Mouse (Mus musculus) midbrain, embryonic 12.5 days (tissue): ENCODE data around the gene Chchd6. TPM values are rescaled to one million over a fixed set of nuclear protein-coding genes. Genes with fewer than 3 reads are reported as not detected.

Experiments used
- ATAC-seq: fragments of 200-750 bp; cut with Nextera tagmentation; 2 replicates; pipeline ENCODE4 v1.8.0; 2017; ENCODE audit warnings: low read depth, moderate TSS enrichment, moderate library complexity; ENCODE audit not compliant: low FRiP score
- H3K27ac ChIP-seq: fragments of 300-500 bp; sonication (generic); replicated peaks from 2 replicates; pipeline ENCODE4 v1.5.1; 2016; ENCODE audit warnings: mild to moderate bottlenecking
- H3K27me3 ChIP-seq: fragments of 300-500 bp; sonication (generic); 2 replicates; pipeline ENCODE4 v1.6.1; 2016; ENCODE audit warnings: mild to moderate bottlenecking
- H3K36me3 ChIP-seq: fragments of 300-500 bp; sonication (generic); 2 replicates; pipeline ENCODE4 v1.6.1; 2016
- H3K4me1 ChIP-seq: fragments of 300-500 bp; sonication (generic); 2 replicates; pipeline ENCODE4 v1.6.1; 2016
- H3K4me2 ChIP-seq: fragments of 300-500 bp; sonication (generic); replicated peaks from 2 replicates; pipeline ENCODE4 v1.6.1; 2016; ENCODE audit warnings: mild to moderate bottlenecking, moderate library complexity
- H3K4me3 ChIP-seq: fragments of 300-500 bp; sonication (generic); 2 replicates; pipeline ENCODE4 v1.5.1; 2016; ENCODE audit warnings: mild to moderate bottlenecking
- H3K9ac ChIP-seq: fragments of 300-500 bp; sonication (generic); replicated peaks from 2 replicates; pipeline ENCODE4 v1.6.1; 2016; ENCODE audit warnings: mild to moderate bottlenecking, moderate library complexity
- H3K9me3 ChIP-seq: fragments of 300-500 bp; sonication (generic); 2 replicates; pipeline ENCODE4 v1.6.1; 2016; ENCODE audit warnings: mild to moderate bottlenecking
- WGBS: fragments of 180-500 bp; shearing (Covaris S2); methylation state at CpG from one replicate; pipeline ENCODE4 v1.1.7; 2016; 5-methylcytosine and 5-hydroxymethylcytosine counted together
- polyA plus RNA-seq: library from polyadenylated mRNA; unstranded; fragments of >200 nt; fragmentation: Nextera tagmentation; extraction: Ambion mirVana; gene quantifications from 2 replicates; pipeline ENCODE4 v1.2.1, GENCODE M21; 2016

The Chchd6 gene
- polyA plus RNA-seq, 1 experiment from 2014 or later, result 92.9 TPM

DNA sequence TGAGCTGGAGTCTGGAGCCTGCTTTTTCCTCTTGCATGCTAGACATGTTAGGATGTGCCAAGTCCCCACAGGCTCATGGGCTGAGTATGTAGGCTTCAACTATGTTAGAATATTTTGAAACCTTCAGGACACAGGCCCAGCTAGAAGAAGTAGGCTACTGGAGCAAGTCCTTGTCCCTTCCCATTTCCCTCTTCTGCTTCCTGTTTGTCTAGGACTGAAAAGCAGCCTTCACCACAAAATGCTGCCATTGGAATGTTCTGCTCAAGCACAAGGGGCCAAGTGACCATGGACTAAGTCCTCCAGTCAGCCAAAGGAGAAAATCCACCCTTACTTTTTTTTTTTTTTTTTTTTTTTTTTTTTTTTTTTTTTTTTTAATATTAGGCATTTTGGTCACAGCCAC, 164.7 kb downstream of the Chchd6 start:
- Histone ChIP-seq H3K36me3 (no peaks in the 10 kb centered on the region), H3K27ac (no peak overlapping the region), H3K9ac (no peak overlapping the region), H3K27me3 (no peaks in the 10 kb centered on the region), H3K4me2 (no peak overlapping the region), H3K4me3 (no peak overlapping the region), H3K4me1 (no peaks in the 10 kb centered on the region), H3K9me3 (no peaks in the 10 kb centered on the region)
- no peak for ATAC-seq

DNA sequence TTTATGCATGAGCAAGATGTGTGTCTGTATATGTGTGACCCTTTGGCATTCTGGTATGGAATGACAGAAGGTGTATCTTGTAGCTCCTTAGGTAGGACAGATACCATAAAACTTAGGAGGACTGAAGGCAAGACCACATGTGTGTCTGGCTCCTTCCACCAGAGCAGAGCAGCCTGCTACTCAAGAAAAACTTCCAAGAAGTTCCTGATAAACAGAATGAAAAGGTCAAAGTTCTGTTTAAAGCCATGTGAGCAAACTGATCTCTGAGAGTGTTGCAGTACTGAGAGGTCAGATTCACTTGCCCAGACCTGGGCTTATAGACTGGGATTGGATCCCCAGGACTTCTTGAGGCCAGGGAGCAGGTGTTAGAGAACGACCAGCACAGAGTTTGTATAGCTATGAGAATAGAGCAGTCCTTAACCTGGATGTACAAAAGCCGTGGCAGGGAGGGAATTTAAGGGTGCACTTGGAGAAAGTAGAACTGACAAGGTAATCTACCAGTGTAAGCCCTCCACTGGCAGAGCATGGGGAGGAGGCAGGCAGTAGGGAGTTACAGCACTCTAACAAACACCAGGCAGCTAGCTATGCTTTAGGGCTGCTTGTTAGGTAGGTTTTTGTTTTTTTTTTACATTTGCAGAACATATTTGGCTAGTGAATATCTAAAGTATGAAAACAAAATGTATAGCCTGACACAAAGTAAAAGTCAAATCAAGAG, 166.6 kb downstream of the Chchd6 start:
- Histone ChIP-seq H3K4me2 (no peak overlapping the region), H3K9ac (no peak overlapping the region), H3K27me3 (no peaks in the 10 kb centered on the region), H3K36me3 (no peaks in the 10 kb centered on the region), H3K4me1 (no peaks in the 10 kb centered on the region), H3K4me3 (no peak overlapping the region), H3K9me3 (no peaks in the 10 kb centered on the region), H3K27ac (no peak overlapping the region)
- WGBS, result 87% methylated on average over 2 of the region's 2 CpGs
- no peak for ATAC-seq

DNA sequence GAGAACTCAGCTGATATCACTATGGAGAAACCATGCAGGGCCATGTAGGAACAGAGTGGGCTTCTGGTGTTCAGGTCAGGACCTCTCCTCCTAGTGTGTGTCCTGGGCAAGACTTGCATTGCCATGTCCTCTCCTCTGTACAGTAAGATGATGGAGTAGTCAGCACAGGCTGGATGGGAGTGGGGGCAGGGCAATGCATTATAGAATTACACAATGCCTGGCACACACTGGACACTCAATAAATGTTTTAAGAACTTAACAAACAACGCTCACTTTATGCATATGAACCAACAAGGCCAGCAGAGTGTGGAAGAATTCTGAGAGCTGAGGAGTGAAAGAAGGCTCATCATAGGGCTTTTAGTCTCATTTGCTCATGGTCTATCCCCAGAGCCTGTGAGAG, 171.0 kb downstream of the Chchd6 start:
- no peak overlapping the region for H3K4me2 ChIP-seq
- WGBS, result 88% methylated on average over 1 of the region's 1 CpGs
- H3K27ac ChIP-seq, result no peak overlapping the region
- no peak overlapping the region for H3K4me3 ChIP-seq
- no peak for ATAC-seq
- H3K36me3 ChIP-seq, result no peaks in the 10 kb centered on the region
- H3K9ac ChIP-seq, result no peak overlapping the region
- H3K27me3 ChIP-seq, result no peaks in the 10 kb centered on the region
- 0 out of 2 replicates have a peak, but pooled peaks cover under 1% of the 10 kb centered on the region for H3K4me1 ChIP-seq
- no peaks in the 10 kb centered on the region for H3K9me3 ChIP-seq

DNA sequence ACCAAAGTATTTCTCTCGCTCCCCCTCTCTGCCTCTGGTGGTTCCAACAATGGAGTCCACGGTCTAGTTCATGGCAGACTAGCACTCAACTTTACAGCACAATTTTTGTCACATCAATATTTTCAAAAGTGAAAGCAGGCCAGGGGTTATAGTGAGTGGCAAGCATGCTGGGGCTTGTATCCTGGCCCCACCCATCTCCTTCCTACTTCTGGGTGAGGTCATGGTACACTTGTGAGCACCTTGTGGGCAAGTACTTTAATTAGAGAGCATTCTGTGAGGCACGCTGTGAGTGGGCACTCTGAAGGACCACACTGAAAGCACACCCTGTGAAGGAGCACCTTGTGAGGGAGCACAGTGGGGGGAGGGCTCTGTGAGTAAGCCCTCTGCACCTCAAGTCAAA, 172.8 kb downstream of the Chchd6 start:
- no peaks in the 10 kb centered on the region for H3K36me3 ChIP-seq
- no peaks in the 10 kb centered on the region for H3K27me3 ChIP-seq
- H3K9me3 ChIP-seq, result no peaks in the 10 kb centered on the region
- 0 out of 2 replicates have a peak, but pooled peaks cover 4% of the 10 kb centered on the region for H3K4me1 ChIP-seq
- H3K4me3 ChIP-seq, result no peak overlapping the region
- ATAC-seq, result no peak
- 92% methylated on average over 3 of the region's 3 CpGs for WGBS
- no peak overlapping the region for H3K9ac ChIP-seq
- H3K27ac ChIP-seq, result no peak overlapping the region
- no peak overlapping the region for H3K4me2 ChIP-seq

DNA sequence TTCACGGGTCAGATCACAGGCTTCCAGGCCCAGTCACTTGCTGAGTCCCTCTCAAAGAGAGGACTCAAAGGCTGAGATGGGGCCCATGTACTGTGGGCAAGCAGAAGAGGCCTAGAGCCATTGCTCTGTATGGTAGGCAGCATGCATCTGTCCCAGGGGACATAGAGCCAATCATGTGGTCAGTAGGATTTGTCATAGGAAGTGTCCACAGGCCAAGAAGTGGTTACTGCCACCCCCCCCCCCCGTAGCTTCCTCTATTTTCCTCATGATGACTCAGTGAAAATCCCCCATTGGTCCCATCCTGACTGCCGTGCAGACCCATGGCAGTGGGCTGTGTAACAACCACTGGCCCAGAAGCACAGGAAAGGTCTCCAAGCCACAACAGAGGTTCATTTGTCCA, 173.5 kb downstream of the Chchd6 start:
- Histone ChIP-seq H3K36me3 (no peaks in the 10 kb centered on the region), H3K4me2 (no peak overlapping the region), H3K4me1 (0 out of 2 replicates have a peak, but pooled peaks cover 4% of the 10 kb centered on the region), H3K4me3 (no peak overlapping the region), H3K9ac (no peak overlapping the region), H3K27ac (no peak overlapping the region), H3K9me3 (no peaks in the 10 kb centered on the region), H3K27me3 (no peaks in the 10 kb centered on the region)
- ATAC-seq, result no peak
- WGBS, result 93% methylated on average over 3 of the region's 3 CpGs

DNA sequence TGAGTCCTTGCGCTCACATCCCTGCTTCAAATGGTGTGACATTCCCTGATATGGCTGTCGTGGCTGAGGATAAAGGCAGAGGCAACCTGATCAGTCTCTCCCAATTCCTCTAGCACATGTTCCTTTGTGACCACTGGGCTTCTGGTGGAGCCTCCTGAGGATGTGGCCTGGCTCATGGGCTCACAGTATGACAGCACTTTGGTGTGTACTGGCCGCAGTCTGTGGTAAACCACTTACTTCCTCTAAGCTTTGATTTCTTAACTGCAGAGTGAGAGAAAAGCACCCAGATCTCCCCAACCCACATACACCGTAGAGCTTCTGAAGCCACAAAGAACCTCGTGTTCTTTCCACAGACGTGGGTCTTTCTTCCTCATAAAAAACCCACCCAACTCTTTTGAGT, 173.9 kb downstream of the Chchd6 start:
- Histone ChIP-seq H3K9ac (no peak overlapping the region), H3K4me2 (no peak overlapping the region), H3K36me3 (no peaks in the 10 kb centered on the region), H3K4me1 (0 out of 2 replicates have a peak, but pooled peaks cover 4% of the 10 kb centered on the region), H3K27me3 (no peaks in the 10 kb centered on the region), H3K9me3 (no peaks in the 10 kb centered on the region), H3K27ac (no peak overlapping the region), H3K4me3 (no peak overlapping the region)
- ATAC-seq, result no peak
- WGBS, result 80% methylated on average over 6 of the region's 6 CpGs

DNA sequence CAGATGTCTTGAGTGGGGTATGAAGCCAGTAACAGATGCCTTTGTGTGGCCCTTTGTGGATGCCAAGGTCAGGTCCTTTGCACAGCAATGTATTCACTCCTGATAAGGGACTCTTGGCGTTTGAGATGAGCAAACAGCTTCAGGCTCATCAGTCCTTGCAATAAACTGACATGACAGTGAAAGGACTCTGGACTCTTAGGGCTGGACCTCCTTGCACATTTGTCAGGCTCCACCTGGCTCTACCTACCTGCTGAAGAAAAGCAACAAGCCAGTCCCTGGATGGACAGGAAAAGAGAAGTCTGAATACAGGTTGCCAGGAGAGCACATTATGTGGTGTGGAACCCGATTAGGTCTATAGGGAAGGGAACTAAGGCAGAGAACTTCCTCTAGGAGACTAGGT, 174.7 kb downstream of the Chchd6 start:
- no peaks in the 10 kb centered on the region for H3K27me3 ChIP-seq
- H3K4me2 ChIP-seq, result no peak overlapping the region
- H3K36me3 ChIP-seq, result no peaks in the 10 kb centered on the region
- WGBS, result 91% methylated on average over 2 of the region's 2 CpGs
- ATAC-seq, result no peak
- no peak overlapping the region for H3K4me3 ChIP-seq
- H3K9ac ChIP-seq, result no peak overlapping the region
- no peaks in the 10 kb centered on the region for H3K9me3 ChIP-seq
- no peak overlapping the region for H3K27ac ChIP-seq
- H3K4me1 ChIP-seq, result 0 out of 2 replicates have a peak, but pooled peaks cover 4% of the 10 kb centered on the region

DNA sequence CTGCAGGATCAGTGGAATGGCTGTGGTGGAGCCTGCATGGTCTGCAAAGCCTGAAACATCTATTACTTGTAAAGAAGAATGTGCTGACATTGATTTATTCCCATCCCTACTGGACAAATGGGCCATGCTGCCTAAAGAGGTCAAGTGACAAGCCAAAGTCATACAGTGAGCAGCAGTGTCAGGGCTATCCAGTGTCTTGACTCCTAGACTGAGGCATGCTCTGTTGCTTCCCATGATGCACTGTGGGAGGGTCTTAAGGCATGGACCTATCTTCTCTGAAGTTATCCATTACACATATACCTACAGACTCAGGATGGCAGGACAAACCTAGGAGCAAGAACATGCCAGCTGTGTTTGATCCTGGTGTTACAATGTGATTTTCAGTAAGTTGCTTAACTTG, 175.3 kb downstream of the Chchd6 start:
- Histone ChIP-seq H3K27ac (no peak overlapping the region), H3K27me3 (no peaks in the 10 kb centered on the region), H3K4me1 (0 out of 2 replicates have a peak, but pooled peaks cover 4% of the 10 kb centered on the region), H3K4me3 (no peak overlapping the region), H3K4me2 (no peak overlapping the region), H3K36me3 (no peaks in the 10 kb centered on the region), H3K9ac (no peak overlapping the region), H3K9me3 (no peaks in the 10 kb centered on the region)
- no peak for ATAC-seq

DNA sequence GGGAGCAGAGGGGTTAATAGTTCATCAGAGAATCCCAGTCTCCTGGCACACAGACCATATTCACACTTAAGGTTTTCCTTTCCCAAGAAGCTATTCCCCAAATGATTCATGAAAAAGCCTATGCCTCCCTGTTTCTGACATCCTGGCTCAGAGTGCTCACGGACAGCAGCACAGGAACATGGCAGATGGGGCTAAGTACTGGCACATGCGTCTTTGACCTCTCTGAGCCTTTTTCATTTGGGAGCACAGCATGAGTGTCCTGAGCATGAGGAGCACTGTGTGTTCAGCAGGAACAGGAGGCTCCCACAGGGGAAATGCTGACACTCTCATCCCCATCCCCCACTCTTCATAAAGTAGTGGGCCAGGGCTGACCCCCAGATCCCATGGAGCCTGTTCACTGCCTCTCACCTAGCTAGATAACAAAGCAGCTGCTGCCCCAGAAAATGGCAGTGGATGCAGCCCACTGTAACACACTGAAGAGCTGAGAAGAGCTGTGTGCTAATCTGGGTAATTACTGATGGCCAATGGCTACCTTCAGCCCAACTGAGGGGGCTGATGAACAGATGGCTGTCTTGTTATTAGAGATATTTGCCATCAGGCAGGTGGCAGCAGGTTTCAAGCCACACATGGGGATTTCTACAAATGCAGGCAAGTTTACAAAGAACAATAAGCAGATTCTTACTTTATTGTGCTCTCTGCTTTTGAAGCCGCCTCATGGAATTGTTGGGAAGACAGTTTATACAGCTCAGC, 176.2 kb downstream of the Chchd6 start:
- Histone ChIP-seq H3K4me2 (no peak overlapping the region), H3K9ac (no peak overlapping the region), H3K27me3 (no peaks in the 10 kb centered on the region), H3K27ac (no peak overlapping the region), H3K4me3 (no peak overlapping the region), H3K9me3 (no peaks in the 10 kb centered on the region), H3K36me3 (no peaks in the 10 kb centered on the region), H3K4me1 (0 out of 2 replicates have a peak, but pooled peaks cover 4% of the 10 kb centered on the region)
- ATAC-seq, result no peak
- 73% methylated on average over 3 of the region's 3 CpGs for WGBS

DNA sequence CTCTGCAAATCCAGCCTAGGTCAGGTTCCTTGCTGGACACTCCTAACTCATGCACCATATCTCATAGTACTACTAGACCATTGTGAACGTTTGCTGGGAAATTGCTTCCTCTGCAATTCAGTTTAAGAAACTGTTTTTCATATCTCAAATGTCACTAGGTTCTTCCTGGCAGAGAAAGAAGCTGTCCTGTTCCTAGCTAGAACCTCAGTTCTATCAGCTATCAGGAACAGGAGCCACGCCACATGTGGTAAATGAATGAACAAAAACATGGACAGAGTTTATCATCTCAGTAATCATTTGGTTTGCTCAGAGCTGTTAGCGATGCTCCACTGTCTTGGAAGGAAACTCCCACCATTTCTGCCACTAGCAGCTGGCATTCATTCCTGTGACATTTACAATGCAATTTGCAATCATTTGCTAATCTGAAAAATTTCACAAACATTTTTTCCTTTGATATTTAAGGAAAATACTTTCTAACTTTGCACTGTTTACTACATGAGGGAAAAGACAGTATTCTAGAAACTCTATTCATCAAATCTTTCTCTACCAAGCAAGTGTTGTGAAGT, 179.3 kb downstream of the Chchd6 start:
- WGBS, result 87% methylated on average over 3 of the region's 3 CpGs
- no peaks in the 10 kb centered on the region for H3K36me3 ChIP-seq
- H3K27ac ChIP-seq, result no peak overlapping the region
- H3K4me2 ChIP-seq, result no peak overlapping the region
- 0 out of 2 replicates have a peak, but pooled peaks cover 4% of the 10 kb centered on the region for H3K4me1 ChIP-seq
- no peaks in the 10 kb centered on the region for H3K27me3 ChIP-seq
- no peak overlapping the region for H3K4me3 ChIP-seq
- H3K9ac ChIP-seq, result no peak overlapping the region
- ATAC-seq, result no peak
- H3K9me3 ChIP-seq, result no peaks in the 10 kb centered on the region

DNA sequence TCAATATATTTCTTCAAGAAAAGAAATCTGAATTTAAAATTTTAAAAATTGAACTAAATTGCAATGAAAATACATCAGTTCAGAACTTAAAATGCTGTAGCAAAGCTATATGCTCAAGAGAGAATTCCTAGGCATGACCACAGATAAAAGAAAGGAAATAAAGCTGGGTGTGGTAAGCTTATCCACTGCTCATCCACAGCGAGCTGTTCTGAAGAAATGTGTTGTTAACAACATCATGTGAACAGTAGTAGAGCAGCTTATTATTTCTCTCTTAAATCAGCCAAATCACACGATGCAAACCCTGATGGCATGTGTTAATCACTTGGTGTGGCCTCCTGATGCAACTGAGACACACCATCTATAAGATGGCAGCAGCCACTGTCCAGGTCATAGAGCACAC, 180.4 kb downstream of the Chchd6 start:
- no peak for ATAC-seq
- Histone ChIP-seq H3K36me3 (no peaks in the 10 kb centered on the region), H3K27ac (no peak overlapping the region), H3K4me3 (no peak overlapping the region), H3K27me3 (no peaks in the 10 kb centered on the region), H3K4me1 (0 out of 2 replicates have a peak, but pooled peaks cover 4% of the 10 kb centered on the region), H3K4me2 (no peak overlapping the region), H3K9ac (no peak overlapping the region), H3K9me3 (no peaks in the 10 kb centered on the region)
- 80% methylated on average over 2 of the region's 2 CpGs for WGBS

DNA sequence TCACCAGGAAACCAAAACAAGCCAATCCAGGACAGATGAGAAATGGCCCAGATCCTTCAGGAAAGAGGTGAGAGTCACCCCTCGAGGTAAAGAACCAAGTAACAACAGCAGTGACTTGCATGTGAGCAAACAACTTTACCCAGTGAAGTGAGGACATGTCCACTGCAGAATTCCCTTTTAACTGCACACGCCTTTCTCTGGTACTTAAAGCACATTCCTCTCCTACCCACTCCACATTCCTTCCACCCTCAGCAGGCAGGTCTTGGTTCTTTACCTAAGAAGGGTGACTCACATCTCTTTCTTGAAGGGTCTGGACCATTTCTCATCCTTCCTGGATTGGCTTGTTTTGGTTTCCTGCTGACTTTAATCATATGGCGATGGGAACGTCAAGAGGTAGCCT, 181.3 kb downstream of the Chchd6 start:
- Histone ChIP-seq H3K9ac (no peak overlapping the region), H3K27me3 (0 out of 2 replicates have a peak, but pooled peaks cover 2% of the 10 kb centered on the region), H3K27ac (no peak overlapping the region), H3K36me3 (no peaks in the 10 kb centered on the region), H3K4me1 (no peaks in the 10 kb centered on the region), H3K4me3 (no peak overlapping the region), H3K4me2 (no peak overlapping the region), H3K9me3 (no peaks in the 10 kb centered on the region)
- ATAC-seq, result no peak
- 90% methylated on average over 4 of the region's 4 CpGs for WGBS
